Mouse (Mus musculus): ENCODE data around the gene Dna2.
"Not testable (repeated sequence)": the region's sequence is repeated elsewhere in the genome, so short reads cannot be mapped to it uniquely, and the experiment has no call there.

Gene Dna2

GRCm38 (mm10) chr10:62946738-62947471, at the start of gene Dna2:
TSS of gene Dna2 (plus strand) at chr10:62947026.
- DNase-seq (ENCODE audit: low spot score in 2 of 2), result peak; percentile 63 to 72

GRCm38 (mm10) chr10:62897437-62897836, 49.4 kb upstream of the Dna2 start:
- DNase-seq (ENCODE audit: low spot score in 2 of 2), result no peak

GRCm38 (mm10) chr10:62898061-62898460, 48.8 kb upstream of the Dna2 start:
- no peak for DNase-seq (ENCODE audit: low spot score in 2 of 2)

GRCm38 (mm10) chr10:62900144-62900543, 46.7 kb upstream of the Dna2 start:
- DNase-seq (ENCODE audit: low spot score in 2 of 2), result no peak

- no peak for DNase-seq (ENCODE audit: low spot score in 2 of 2)
Observed at GRCm38 (mm10) chr10:62901826-62902225, 45.0 kb upstream of the Dna2 start.

DNA sequence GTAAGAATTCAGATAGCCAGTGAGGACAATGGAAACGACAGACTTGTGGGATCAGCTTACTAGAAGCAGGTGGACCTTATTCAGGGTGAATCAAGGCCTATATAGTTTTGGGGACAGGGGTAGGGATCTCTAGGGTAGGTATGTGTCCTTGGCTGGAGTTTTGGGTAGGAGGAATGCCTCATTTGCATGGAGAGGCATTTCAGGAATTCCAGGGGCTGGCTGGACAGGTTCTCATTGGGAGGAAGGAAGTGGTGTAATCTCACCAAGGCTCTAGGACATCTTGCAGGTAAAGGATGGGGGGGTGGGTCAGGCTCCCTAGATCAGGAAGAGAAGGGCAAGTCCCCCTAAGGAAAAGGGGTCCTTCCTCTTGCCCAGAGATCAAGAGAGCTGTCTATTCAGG, 44.0 kb upstream of the Dna2 start:
- no peak for DNase-seq (ENCODE audit: low spot score in 2 of 2)

- no peak for DNase-seq (ENCODE audit: low spot score in 2 of 2)
Observed at GRCm38 (mm10) chr10:62906336-62906735, 40.5 kb upstream of the Dna2 start.

- not testable (repeated sequence) for DNase-seq (ENCODE audit: low spot score in 2 of 2)
Observed at GRCm38 (mm10) chr10:62908896-62909295, 37.9 kb upstream of the Dna2 start, which contains the start of gene Tet1. TSS of gene Tet1 (minus strand) at chr10:62908996.

GRCm38 (mm10) chr10:62911120-62911519, 35.7 kb upstream of the Dna2 start:
- no peak for DNase-seq (ENCODE audit: low spot score in 2 of 2)

GRCm38 (mm10) chr10:62918985-62919384, 27.8 kb upstream of the Dna2 start:
- DNase-seq (ENCODE audit: low spot score in 2 of 2), result no peak

DNA sequence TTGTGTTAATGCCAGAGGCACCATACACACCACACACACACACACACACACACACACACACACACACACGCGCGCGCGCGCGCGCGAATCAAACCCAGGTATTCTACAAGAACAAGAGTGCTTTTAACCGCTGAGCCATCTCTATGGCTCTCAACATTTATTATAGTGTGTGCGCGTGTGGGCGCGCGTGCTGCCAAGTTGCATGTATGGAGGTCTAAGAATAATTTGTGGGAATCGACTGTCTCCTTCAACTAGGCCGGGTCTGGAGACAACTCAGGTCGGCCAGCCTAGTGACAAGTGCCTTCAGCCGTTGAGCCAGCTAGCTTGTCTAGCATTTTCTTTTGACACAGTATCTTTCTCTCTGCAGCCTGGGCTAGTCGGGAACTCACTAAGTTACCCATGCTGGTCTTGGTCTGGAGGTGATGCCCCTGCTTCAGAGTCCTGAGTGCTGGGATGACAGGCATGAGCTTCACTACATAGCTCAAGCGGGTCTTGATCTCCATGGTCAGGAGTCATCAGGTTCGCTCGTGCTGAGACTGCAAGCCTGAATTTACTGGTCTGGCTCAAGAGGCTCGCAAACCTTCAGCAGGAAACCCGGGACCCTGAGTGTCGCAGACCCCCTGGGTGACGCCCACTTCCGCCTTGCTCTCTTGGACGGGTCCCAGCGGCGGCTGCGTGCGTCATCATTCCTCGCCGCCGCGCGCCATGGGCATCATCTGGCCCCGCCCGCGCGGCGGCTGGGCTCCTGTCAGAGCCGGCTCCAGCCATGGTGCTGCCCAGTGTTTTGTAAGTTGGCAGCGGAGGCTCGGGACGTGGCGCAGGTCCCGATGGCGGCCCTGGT, 26.7 kb upstream of the Dna2 start, which contains the start of gene Slc25a16:
Gene Slc25a16 (plus strand): TSS at position 709 of the 841 bp plus-strand sequence.
- DNase-seq (ENCODE audit: low spot score in 2 of 2), result peak; percentile 89 to 92

DNA sequence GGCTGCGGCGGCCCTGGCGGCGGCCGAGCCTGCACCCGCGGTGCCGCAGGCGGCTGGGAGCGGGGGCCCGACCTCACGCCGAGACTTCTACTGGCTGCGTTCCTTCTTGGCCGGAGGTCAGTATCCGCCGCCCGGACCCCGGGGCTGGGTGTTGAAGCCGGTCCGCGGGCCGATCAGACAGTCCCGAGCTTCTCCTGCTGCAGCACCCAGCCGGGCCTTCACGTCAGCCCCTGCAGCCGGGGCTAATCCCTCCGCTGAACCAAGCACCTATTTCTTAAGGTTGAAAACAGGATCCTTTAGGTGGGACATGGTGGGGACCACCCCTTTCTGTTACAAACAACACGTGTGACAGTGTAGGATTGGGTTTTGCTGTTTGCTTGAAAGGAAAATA, 26.1 kb upstream of the Dna2 start:
- no peak for DNase-seq (ENCODE audit: low spot score in 2 of 2)

GRCm38 (mm10) chr10:62924096-62924635, 22.7 kb upstream of the Dna2 start:
- DNase-seq (ENCODE audit: low spot score in 2 of 2), result no peak

- no peak for DNase-seq (ENCODE audit: low spot score in 2 of 2)
Observed at GRCm38 (mm10) chr10:62932381-62932780, 14.4 kb upstream of the Dna2 start.

DNA sequence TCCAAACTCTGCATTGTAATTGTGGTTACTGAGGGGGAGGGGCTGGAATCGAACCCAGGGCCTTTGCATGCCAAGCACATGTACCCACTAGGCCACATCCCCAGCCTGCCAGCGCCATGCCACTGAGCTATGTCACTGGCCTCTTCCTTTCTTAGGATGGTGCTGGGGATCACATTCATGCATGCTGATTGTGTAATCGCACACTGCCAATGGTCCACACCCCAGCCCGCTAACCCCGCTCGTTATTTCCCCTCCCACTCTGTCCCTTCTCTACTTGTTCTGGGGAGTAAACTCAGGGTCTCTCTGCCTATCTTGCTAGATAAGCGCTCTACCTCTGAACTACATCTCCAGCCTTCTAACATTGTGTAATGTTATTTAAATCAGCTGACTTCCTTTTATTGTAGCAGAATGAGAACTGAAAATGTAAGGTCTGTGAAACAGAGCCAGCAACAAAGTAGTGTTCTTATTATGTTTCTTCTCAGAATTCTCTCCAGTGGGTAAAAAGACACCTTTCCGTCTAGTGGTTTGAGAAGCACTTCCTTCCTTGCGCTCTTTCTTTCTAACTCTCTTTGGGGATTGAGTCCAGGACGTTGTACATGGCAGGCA, 1.7 kb upstream of the Dna2 start:
- no peak for DNase-seq (ENCODE audit: low spot score in 2 of 2)

- no peak for DNase-seq (ENCODE audit: low spot score in 2 of 2)
Observed at GRCm38 (mm10) chr10:62948551-62948950, 1.7 kb downstream of the Dna2 start.

DNA sequence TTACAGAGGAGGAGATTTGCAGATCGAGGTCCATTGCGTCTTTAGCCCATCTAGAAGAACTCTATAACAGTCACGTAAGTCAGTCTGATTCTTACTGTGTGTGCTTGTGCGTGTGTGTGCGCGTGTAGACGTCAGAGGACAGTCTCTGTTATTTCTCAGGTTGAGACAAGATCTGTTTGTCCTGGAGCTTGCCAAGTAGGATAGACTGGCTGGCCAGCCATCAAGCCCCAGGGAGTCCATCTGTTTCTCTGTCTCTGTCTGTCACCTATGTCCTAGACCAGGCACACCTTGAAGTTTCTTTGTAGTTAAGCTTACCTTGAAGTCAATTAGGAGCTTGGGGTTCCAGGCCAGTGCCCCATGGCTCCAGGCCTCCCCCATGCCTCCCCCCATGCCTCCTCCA, 17.1 kb downstream of the Dna2 start:
- no peak for DNase-seq (ENCODE audit: low spot score in 2 of 2)

DNA sequence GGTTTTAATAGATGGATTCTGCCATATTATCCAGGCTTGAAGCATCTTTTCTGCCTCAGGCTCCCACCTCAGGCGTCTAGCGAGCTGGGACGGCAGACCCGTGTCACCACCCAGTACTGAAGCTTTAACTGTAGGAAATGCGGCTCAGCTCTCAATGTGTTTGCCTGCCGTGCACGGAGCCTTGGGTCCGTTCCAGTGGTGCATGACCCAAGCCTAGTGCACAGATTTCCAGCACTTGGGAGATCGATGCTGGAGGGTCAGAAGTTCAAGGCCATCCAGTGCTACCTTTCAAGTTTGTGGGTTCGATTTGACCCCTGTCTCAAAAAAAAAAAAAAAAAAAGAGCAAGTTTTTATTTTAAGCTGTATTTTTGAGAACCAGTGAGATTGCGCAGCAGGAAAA, 19.0 kb downstream of the Dna2 start:
- no peak for DNase-seq (ENCODE audit: low spot score in 2 of 2)

- DNase-seq (ENCODE audit: low spot score in 2 of 2), result no peak
Observed at GRCm38 (mm10) chr10:62966291-62966690, 19.5 kb downstream of the Dna2 start.

- DNase-seq (ENCODE audit: low spot score in 2 of 2), result no peak
Observed at GRCm38 (mm10) chr10:62971821-62972220, 25.0 kb downstream of the Dna2 start.

DNA sequence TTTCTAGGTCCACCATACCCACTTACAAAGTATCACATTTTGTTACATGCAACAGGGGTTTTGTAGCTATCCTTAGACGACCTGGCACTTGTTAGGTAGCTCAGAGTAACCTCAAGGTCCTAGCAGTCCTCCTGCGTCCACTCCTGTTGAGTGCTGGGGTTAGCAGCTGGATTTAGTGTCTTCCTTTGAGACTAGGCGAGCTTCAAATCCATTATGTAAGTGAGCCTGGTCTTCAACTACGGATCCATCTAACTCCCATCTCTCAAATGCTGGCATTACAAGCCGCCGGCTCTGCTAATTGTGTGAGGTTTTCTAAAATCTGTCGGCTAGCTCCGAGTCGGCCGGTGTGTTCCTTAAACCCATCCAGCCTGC, 32.8 kb downstream of the Dna2 start:
- no peak for DNase-seq (ENCODE audit: low spot score in 2 of 2)

Data from urinary bladder, postnatal 4 days (tissue).